Mouse (Mus musculus) layer of hippocampus, postnatal 14 days (tissue): ENCODE measurements at regions not wholly inside any gene's neighbourhood (a gene's known extent, or its start where the extent isn't known, plus 50 kb on each side); places are given as distances from the start of the nearest gene placed in this dataset.

Experiments
- DNase-seq, 2 experiments: peaks; one replicate each; pipeline ENCODE4 v3.0.0; 2021 to 2022; ENCODE audit warnings: low spot score in 2 of 2, mixed read lengths in 1 of 2

GRCm38 (mm10) chr4:37034200-37034599, 82.7 kb upstream of the Lingo2 start:
- DNase-seq, result peak; percentile 16 to 38
